Mouse (Mus musculus) heart, adult 11 months (tissue): ENCODE data around the gene Osbp2.

Experiments
- DNase-seq: peaks from one replicate; pipeline ENCODE4 v3.0.0; 2022

Osbp2 gene

GRCm38 (mm10) chr11:3860361-3860760, 3.3 kb downstream of the Osbp2 start:
- peak; percentile 80 for DNase-seq

- no peak for DNase-seq
Measured at GRCm38 (mm10) chr11:3859778-3860177, 3.9 kb downstream of the Osbp2 start.

- peak; percentile 67 for DNase-seq
Measured at GRCm38 (mm10) chr11:3857902-3858301, 5.8 kb downstream of the Osbp2 start.

GRCm38 (mm10) chr11:3855846-3856245, 7.9 kb downstream of the Osbp2 start:
- DNase-seq: peak; percentile 64

- peak; percentile 40 for DNase-seq
Measured at GRCm38 (mm10) chr11:3854156-3854555, 9.5 kb downstream of the Osbp2 start.

GRCm38 (mm10) chr11:3853481-3854034, 10.1 kb downstream of the Osbp2 start:
- peak; percentile 96 for DNase-seq

GRCm38 (mm10) chr11:3853031-3853430, 10.7 kb downstream of the Osbp2 start:
- DNase-seq: peak; percentile 76

GRCm38 (mm10) chr11:3851872-3852271, 11.8 kb downstream of the Osbp2 start:
- no peak for DNase-seq

- DNase-seq: peak; percentile 45
Measured at GRCm38 (mm10) chr11:3850746-3851277, 12.9 kb downstream of the Osbp2 start.

- DNase-seq: no peak
Measured at GRCm38 (mm10) chr11:3850315-3850614, 13.4 kb downstream of the Osbp2 start.

- DNase-seq: peak; percentile 85
Measured at GRCm38 (mm10) chr11:3849469-3850314, 14.0 kb downstream of the Osbp2 start.

GRCm38 (mm10) chr11:3846351-3846750, 17.4 kb downstream of the Osbp2 start:
- DNase-seq: peak; percentile 88

GRCm38 (mm10) chr11:3843943-3844734, 19.6 kb downstream of the Osbp2 start:
- DNase-seq: peak; percentile 95

GRCm38 (mm10) chr11:3835271-3835670, 28.4 kb downstream of the Osbp2 start:
- no peak for DNase-seq

GRCm38 (mm10) chr11:3834421-3835098, 29.1 kb downstream of the Osbp2 start:
- peak; percentile 92 for DNase-seq

- peak; percentile 91 for DNase-seq
Measured at GRCm38 (mm10) chr11:3833544-3834420, 29.9 kb downstream of the Osbp2 start.

- DNase-seq: no peak
Measured at GRCm38 (mm10) chr11:3832193-3832901, 31.4 kb downstream of the Osbp2 start.

GRCm38 (mm10) chr11:3829736-3830135, 34.0 kb downstream of the Osbp2 start:
- no peak for DNase-seq

- DNase-seq: no peak
Measured at GRCm38 (mm10) chr11:3824138-3824537, 39.6 kb downstream of the Osbp2 start.

GRCm38 (mm10) chr11:3823378-3823777, 40.3 kb downstream of the Osbp2 start:
- DNase-seq: no peak
